Mouse (Mus musculus) embryonic stem cell, embryonic (primary cell): ENCODE results near the gene Wbp4.
"Not testable (repeated sequence)": the region's sequence is repeated elsewhere in the genome, so short reads cannot be mapped to it uniquely, and the experiment has no call there.

Source experiments
- CTCF ChIA-PET, 4 experiments: fragments of 300-600 bp in 2 of 4; fragments of 350-600 bp in 2 of 4; sonication (Branson Sonifier 250); formaldehyde crosslinking; loops; one replicate each; lab custom pipeline; 2022; ENCODE audit warnings: inconsistent platforms in 2 of 4; lab: Charles Lee
- POLR2A ChIA-PET, 4 experiments: fragments of 300-600 bp in 2 of 4; fragments of 350-600 bp in 2 of 4; sonication (Branson Sonifier 250); formaldehyde crosslinking; loops; one replicate each; lab custom pipeline; 2022; ENCODE audit warnings: antibody characterized with exemption in 4 of 4, inconsistent platforms in 1 of 4; lab: Charles Lee

Gene Wbp4

DNA sequence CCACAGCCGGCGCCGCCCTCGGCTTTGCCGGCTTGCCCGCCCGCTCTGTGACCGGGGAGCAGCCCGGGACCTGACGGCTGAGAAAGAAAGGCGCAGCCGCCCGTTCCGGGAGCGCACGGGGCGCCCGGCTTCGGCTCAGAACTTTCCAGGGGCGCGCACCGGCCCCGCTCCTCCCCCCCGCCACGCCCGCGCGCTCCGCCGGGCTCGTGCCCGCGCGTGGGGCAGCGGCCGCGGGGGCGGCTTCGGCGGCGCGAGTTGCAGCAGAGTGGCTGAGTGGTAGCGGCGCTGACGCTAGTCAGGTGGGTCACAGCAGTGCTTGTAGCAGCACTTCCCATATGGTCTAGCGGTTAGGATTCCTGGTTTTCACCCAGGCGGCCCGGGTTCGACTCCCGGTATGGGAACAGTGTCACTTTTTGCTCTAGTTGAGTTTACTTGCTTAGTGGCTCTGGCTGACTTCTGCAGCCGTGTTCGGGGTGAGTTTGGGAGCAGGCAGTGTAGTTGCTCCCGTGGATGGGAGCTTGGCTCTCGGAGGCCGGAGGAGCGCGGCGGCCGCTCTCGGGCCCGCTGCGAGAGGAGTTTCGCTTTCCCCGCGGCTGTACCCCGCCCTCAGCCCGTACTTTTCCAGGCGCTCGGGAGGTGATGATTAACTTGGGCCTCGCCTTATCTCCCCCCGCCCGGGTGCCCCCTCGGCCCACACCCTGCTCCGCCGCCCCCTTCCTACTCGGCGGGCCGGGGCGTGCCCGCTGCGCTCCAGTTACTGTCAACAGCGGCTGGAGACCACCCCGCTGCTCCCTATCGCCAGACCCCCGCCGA is at the start of gene Wbp4:
TSS of gene Wbp4 (minus strand) at position 182 of the 813 bp plus-strand sequence.
- ChIA-PET CTCF (interaction anchor here in 1 of 4 experiments (0.6 kb wide), 1 partner anchor 97 kb away, joined by 6 read pairs; no protein-coding TSS in a partner anchor), POLR2A (interaction anchor here in 3 of 4 experiments (0.5 to 4.0 kb wide), 28 partner anchors 10 to 260 kb away, joined by 3 to 20 read pairs (median 4); partner anchors contain the start of genes Kbtbd7 (in 2 of the 3), Mtrf1 (in 2 of the 3), Naa16 (in 2 of the 3) and Sugt1 (in 2 of the 3))

DNA sequence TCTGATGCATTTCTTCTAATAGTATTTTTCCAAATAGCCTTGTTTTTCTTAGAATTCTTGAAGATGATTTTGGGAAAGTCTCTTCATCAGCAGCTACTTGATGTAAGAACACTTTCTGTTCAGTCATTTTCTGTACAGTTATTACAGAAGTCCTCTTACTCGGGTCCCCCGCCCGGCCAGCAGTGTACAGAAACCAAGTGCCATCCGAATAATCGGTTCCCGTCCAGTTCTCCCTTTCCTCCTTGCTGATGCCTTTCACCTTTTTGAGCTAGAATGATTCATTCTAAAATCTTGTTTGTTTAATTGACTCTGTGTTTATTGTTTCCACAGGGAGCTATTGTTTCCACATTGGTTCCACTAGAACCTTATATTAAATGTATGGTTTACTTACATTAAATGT is 49.4 kb upstream of the Wbp4 start:
- POLR2A ChIA-PET, result interaction anchor here in 1 of 4 experiments (2.7 kb wide), 1 partner anchor 11 kb away, joined by 11 read pairs; no protein-coding TSS in a partner anchor
- CTCF ChIA-PET, result no interaction called here

DNA sequence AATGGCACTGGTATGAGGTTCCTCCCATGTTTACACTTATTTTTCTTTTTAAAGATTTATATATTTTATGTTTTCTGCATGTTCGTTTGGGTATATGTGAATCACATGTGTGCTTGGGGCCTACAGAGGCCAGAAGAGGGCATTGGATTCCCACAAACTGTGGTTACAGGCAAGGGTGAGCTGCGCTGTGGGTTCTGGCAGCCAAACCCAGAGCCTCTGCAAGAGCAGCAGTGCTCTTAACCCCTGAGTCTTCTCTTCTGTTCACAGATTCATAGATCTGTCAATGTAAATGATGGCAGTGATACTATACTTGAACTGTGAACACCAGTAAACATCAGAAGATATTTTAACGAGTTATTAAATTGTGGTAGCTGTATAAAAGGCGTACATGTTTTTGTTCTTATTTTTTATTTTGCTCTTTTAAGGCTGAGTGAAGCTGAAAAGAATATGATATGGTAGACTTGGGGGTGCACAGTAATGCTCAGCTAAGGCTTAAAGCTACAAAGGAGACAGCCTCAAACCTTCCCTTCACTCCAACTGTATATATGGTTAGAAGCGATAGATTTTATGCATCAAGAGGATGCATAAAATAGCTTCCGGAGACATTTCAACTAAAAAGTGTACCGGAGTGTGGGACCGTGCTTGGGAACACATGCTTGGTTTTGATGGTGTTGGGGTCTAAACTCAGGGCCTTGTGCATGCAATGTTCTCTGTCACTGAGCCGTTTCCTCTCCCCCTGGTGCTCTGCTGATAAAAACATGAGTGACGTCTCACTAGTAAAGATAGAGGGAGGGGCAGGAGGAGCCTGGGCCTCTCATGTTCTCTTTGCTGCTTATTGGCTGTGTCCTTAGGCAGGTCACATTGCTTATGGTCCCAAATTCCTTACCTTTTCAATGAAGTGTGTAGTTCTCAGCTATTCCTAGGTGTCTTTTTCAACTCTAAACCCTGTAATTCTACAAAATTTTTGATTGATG is 48.5 kb upstream of the Wbp4 start:
- CTCF ChIA-PET, result no interaction called here
- POLR2A ChIA-PET, result interaction anchor here in 3 of 4 experiments (0.6 to 2.7 kb wide), 5 partner anchors 9 to 332 kb away, joined by 3 to 11 read pairs (median 4); no protein-coding TSS in a partner anchor

DNA sequence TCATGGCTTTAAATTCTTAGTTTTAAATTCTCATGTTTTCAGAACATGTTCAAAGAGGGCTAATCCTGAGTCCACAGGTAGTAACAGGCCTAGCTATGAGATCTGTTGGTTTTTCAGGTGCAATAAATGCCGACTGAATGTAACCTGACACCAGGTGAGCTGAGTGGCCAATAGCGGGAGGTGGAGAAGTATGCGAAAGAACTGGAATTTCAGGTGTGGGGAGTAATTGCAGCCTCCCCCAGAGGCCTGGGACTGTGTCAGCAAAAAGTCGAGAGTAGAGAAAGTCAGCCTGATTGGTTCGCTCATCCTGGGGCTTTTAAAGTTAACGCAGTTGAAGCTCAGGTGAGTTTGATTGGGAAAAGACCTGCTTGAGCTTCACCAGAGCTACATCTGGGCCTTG is 46.4 kb upstream of the Wbp4 start:
- CTCF ChIA-PET, result interaction anchor here in 3 of 4 experiments (0.6 to 1.0 kb wide), 4 partner anchors 14 to 42 kb away, joined by 3 read pairs; no protein-coding TSS in a partner anchor
- POLR2A ChIA-PET, result interaction anchor here in 3 of 4 experiments (0.6 to 1.9 kb wide), 11 partner anchors 8 to 121 kb away, joined by 3 to 5 read pairs (median 3); partner anchors contain the start of gene Sugt1 (in 1 of the 3)

DNA sequence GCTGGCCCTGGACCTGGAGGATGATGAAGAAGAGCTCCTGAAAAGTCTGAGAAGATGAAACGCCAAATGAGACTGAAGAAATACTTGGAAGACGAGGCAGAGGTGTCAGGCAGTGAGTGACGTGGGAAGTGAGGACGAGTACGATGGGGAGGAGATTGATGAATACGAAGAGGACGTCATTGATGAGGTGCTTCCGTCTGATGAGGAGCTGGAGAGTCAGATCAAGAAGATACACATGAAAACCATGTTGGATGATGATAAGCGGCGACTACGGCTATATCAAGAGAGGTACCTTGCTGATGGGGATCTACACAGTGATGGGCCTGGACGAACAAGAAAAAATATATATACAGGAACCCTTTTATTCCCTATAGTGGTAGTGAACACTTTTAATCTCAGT is 44.8 kb upstream of the Wbp4 start:
- POLR2A ChIA-PET, result interaction anchor here in 1 of 4 experiments (0.7 to 1.6 kb wide), 2 partner anchors 23 to 61 kb away, joined by 3 to 4 read pairs; partner anchors contain the start of gene Sugt1
- CTCF ChIA-PET, result not testable (repeated sequence)

DNA sequence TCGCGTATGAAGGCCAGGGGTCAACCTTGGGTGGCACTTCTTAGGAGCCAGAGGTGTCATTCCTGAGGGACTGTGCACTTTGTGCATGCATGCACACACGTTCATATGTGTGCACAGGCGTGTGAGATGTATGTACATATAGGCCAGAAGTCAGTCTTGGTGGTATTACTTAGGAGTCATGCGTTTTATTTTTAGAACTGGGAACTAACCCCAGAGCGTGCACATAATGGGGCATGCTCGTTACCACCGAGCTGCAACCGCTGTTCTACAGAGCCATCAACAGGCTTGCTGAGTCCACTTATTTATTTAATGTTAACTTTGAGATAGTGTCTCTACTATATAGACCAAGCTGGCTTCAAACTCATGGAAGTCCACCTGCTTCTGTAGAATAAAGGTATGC is 41.1 kb upstream of the Wbp4 start:
- ChIA-PET POLR2A (interaction anchor here in 1 of 4 experiments (0.9 to 2.7 kb wide), 2 partner anchors 10 to 14 kb away, joined by 3 to 9 read pairs; no protein-coding TSS in a partner anchor), CTCF (interaction anchor here in 1 of 4 experiments (1.4 kb wide), 1 partner anchor 8 kb away, joined by 7 read pairs; no protein-coding TSS in a partner anchor)

DNA sequence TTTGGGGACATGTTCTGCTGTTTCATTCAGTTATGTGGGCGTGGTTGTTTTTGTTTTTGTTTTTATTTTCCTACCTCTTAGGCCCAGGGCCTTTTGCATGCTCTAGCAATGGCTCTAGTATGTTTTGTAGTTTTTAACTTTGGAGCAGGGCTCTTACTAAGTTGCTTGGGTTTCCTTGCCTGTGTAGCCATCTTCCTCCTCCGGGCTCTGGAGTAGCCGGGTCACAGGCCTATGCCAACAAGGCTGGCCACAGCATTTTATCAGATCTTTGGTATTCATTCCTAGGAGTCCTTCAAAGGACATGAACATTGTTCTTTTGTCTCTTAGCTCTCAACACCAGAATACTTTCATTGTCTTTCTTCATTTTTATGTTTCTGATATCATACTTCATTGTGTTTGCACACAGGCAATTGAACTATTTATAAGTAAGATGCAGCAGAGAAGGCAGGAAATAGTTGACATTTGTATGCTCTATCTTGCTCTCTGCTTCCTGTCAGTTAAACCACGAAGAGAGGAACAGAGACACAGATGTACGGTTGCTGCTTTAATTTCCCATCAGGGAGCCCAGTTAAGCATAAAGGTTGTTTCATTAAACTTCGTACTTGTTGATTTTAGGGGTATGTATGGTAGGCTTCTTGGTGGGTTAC is 40.3 kb upstream of the Wbp4 start:
- ChIA-PET POLR2A (interaction anchor here in 1 of 4 experiments (1.0 to 2.8 kb wide), 4 partner anchors 10 to 66 kb away, joined by 4 to 11 read pairs (median 8); partner anchors contain the start of gene Sugt1), CTCF (no interaction called here)

DNA sequence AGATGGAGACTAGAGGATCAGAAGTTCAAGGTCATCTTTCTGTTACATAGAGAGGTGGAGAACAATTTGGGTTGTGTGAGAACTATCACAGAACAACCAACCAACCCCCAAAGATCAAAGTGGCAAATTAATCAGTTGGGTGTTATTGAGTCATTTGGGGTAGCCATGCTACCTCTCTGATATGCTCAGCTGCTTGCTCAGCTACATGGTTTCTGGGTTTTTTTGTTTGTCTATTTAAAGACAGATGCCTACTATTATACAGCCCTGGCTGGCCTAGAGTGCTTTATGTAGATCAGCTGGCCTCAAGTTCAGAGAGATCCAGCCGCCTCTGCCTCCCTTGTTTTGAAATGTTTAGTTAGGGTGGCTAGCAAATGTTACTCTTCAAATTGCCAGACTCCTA is 39.7 kb upstream of the Wbp4 start:
- POLR2A ChIA-PET, result interaction anchor here in 2 of 4 experiments (1.0 to 2.8 kb wide), 5 partner anchors 9 to 66 kb away, joined by 3 to 11 read pairs (median 7); partner anchors contain the start of gene Sugt1 (in 1 of the 2)
- CTCF ChIA-PET, result no interaction called here

DNA sequence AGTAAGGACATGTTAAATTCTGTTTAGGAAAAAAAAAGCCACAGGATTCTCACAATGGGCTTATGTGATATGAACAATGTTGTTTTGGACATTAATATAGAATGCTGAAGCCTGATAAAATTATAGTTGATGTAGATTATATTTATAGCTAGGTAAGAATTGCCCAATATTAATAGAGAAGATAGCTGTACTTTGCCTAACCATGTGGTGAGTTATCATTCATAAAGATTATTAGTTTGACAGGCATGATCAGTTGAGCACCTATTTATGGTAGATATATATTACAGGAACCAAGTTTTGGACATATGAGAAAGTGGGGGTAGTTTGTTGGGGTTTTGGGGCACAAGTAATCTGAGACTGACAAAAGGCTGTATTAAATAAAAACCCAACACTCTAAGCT is 39.3 kb upstream of the Wbp4 start:
- ChIA-PET CTCF (no interaction called here), POLR2A (interaction anchor here in 3 of 4 experiments (0.6 to 2.8 kb wide), 8 partner anchors 9 to 251 kb away, joined by 3 to 11 read pairs (median 4); partner anchors contain the start of gene Sugt1 (in 1 of the 3))

DNA sequence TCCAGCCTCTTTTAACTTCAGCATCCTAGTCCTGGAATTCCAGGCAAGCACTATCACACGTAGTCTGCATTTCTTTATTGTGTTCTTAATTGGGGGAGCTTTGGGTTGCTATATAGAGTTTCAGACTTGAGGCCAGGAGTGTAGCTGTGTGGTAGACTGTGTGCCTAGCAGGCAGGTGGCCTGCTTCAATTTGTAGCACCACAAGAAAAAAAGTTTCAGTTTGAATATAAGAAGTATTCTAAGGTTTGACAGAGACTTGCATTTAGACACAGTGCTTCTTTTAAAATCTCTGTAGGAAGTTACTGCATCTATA is 38.3 kb upstream of the Wbp4 start:
- ChIA-PET CTCF (no interaction called here), POLR2A (interaction anchor here in 2 of 4 experiments (0.7 to 2.8 kb wide), 11 partner anchors 8 to 68 kb away, joined by 3 to 11 read pairs (median 5); partner anchors contain the start of gene Sugt1 (in 1 of the 2))

DNA sequence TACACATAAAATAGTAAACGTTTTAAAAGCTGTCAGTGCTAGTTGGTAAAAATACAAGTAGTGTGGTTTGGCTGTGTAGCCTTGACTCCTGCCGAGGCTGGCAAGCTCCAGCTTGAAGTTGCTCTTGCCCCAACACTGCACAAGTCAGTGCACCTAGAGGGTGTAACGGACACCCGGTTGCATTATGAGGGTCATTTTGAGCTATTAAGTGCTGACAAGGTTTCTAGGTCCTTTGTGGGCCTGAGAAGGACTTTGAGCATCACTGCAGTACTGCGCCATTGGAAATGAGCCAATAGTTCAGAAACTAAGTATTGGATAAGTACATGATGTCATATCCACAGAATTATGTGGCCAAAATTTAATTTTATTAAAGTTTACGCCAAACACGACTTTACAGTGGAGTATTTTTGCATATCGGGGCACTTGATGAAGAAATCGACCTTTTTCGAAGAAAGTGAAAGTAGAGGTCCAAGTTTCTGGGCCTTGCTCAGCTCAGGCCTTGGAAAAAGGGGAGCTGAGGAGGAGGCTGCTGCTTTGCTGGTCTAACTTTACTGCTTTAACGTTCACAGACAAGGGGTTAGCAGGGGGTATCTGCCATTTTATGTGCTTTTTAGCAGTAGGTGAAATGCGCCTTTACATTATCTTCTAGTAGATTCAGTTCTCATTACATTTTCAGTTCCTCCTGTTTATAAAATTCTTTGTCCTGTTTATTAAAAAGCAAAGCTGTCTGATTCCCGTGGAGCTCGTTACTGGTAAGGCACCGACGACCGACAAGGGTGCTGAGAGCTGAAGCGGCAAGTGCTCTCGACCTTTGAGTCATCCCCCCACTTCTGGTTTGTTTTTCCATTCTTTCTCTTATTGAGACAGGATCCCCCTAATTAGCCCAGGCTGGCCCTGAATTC is 37.7 kb upstream of the Wbp4 start:
- CTCF ChIA-PET, result interaction anchor here in 1 of 4 experiments (0.6 kb wide), 1 partner anchor 268 kb away, joined by 3 read pairs; no protein-coding TSS in a partner anchor
- POLR2A ChIA-PET, result interaction anchor here in 2 of 4 experiments (0.5 to 2.8 kb wide), 15 partner anchors 9 to 94 kb away, joined by 3 to 11 read pairs (median 4); partner anchors contain the start of gene Sugt1 (in 1 of the 2)

DNA sequence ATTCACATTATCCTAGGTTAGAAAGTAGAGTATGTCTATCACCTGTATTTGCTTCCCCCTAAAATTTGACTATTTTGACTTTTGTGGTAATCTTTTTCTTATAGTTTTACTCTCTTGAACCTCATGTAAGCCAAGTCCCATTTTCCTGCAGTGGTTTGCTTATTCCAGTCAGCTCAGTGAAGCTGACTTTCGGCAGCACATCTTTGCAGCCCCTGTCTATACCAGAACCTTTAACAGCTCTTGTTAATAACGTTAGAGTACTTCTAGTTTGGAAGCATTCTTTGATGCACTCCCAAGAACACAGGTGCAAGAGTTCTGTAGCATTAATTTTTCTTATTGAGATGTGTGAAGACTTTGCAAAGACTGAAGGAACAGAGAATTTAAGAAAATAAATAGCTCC is 36.8 kb upstream of the Wbp4 start:
- CTCF ChIA-PET, result no interaction called here

DNA sequence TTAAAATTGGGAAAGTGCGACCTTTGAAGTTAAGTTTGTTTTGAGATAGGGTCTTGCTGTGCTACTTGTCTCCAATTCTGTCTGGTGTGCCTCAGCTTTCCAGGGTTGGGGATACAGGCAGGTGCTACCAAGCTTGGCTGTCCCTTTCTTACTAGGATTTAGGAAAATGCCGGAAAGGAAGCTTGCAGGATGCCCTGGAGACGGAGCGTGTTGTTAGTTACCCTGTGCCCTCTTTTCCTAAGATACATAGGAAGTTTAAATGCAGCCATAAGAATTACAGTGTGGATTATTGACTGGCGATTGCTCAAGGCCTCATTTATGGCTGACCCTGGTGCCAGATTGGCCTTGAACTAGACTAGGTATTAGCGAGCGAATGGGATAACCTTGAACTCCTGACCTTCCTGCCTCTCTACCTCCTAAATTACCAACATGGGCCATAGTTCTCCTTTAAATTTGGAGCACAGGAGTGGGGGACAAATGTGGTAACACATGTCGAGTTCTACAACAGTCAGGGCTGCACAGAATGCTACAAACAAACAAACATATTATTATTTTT is 35.9 kb upstream of the Wbp4 start:
- CTCF ChIA-PET, result no interaction called here
- POLR2A ChIA-PET, result interaction anchor here in 3 of 4 experiments (0.7 to 2.2 kb wide), 4 partner anchors 29 to 70 kb away, joined by 4 to 6 read pairs (median 5); partner anchors contain the start of gene Sugt1 (in 1 of the 3)

More for the DNA sequence above, 36.8 kb upstream of the Wbp4 start:
- POLR2A ChIA-PET, result interaction anchor here in 2 of 4 experiments (0.5 to 2.3 kb wide), 11 partner anchors 10 to 93 kb away, joined by 3 to 10 read pairs (median 4); partner anchors contain the start of gene Sugt1 (in 1 of the 2)

DNA sequence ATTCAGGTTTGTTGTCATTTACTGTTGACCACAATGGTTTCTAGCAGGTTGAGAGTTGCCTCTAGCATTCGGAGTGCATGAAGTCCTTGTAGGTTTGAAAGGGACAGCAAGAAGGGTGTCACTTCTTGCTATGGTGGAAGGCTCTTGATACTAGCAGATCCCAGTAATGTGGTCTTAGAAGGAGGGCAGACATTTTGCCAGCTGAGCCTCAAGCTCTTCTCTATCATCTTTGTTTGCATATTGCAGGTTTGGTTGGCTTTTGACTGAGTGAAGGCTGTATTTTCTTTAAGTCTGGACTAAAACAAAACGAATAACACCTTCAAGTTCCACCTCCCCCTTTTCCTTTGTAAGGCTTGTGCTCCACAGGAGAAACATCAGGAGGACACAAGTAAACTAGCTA is 35.4 kb upstream of the Wbp4 start:
- POLR2A ChIA-PET, result interaction anchor here in 3 of 4 experiments (0.7 to 2.2 kb wide), 6 partner anchors 11 to 75 kb away, joined by 3 to 6 read pairs (median 4); partner anchors contain the start of gene Sugt1 (in 1 of the 3)
- CTCF ChIA-PET, result no interaction called here

DNA sequence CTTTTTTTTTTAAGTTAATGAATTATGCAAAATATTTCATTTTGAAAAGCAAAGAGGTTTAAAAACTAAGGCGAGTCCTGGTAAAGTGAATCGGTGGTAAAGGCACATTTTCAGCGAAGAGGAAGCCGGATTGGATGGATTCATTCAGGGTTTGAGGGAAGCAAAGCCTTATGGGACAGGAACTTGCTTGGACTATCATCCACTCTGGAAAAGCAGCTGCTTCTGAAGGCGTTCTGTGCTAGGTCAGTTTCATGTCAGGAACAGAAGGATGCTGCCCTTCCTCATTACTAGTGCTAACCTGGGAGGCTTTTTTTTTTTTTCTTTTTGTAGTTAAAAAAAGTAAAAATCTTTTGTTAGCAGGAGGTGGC is 34.9 kb upstream of the Wbp4 start:
- CTCF ChIA-PET, result no interaction called here
- POLR2A ChIA-PET, result interaction anchor here in 3 of 4 experiments (0.7 to 2.2 kb wide), 8 partner anchors 8 to 76 kb away, joined by 3 to 6 read pairs (median 4); partner anchors contain the start of gene Sugt1 (in 1 of the 3)
